Mouse (Mus musculus): ENCODE data around the gene Mlh3. TPM values are rescaled to one million over a fixed set of nuclear protein-coding genes. Genes with fewer than 3 reads are reported as not detected.
A peak's percentile ranks its signal among the peaks of the same experiment; 100 is the strongest.

The Mlh3 gene
- polyA plus RNA-seq, 1 experiment from 2014 or later, result 8.8 TPM

DNA sequence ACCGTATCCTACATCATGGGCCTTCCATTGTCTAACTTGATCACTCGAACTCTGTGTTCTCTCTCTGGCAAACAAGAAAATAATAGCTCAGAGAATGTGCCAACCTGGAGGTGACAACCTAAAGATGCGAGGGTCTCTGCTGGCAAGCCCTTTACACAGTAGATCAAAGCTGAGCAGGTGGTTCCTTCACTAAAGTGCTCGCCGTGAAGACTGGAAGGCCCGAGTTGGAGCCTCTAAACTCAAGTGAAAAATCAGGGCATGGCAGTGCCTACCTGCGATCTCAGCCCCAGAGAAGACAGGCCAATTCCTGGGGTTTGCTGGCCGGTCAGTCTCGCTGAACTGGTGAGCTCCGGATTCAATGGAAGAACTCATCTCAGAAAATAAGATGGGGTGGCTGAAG is 77.3 kb downstream of the Mlh3 start:
- Histone ChIP-seq H3K36me3 (no peaks in the 10 kb centered on the region), H3K9me3 (replicated peaks) (no peaks in the 10 kb centered on the region), H3K27me3 (ENCODE audit: low read depth, poor library complexity, severe bottlenecking) (peaks cover 20% of the 10 kb centered on the region; the same call in 1 of the 2 replicates), H3K4me3 (no peak overlapping the region), H3K4me1 (peaks cover 14% of the 10 kb centered on the region), H3K27ac (replicated peaks) (peak overlapping the region; percentile 64)
- 85% methylated on average over 10 of the region's 10 CpGs for WGBS
- no peak for DNase-seq (ENCODE audit: low spot score)

DNA sequence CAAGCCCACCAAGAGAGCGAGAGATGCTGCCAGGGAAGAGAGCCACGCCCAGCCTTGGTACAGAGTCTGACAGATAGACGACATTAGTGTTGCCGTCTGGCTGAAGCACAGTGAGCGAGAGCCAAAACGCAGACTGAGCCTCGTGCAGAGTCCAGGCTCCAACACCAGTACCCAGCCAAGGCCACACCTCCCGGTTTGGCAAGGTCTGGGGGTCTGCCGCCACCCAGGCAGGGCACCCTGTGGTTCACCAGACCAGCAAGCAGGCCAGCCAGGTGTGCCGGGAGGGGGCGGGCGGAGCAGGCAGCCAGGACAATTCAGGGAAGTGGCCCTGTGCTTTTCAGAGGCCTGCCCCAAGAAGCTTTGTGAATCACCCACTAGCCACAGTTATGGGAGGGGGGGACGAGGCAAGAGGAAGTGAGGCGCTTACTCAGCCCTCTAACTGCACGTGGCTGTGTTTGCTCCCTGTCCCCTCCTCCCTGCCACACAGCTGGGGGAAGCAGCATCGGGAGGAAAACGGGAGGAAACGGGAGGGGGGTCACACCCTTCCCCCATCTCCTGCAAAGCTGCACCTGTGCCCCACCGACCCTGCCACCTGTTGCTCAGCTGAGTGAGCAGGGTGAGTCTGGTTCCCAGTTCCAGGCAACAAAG is 77.8 kb downstream of the Mlh3 start:
- no peak overlapping the region for H3K4me3 ChIP-seq
- WGBS, result 30% methylated on average over 19 of the region's 19 CpGs
- peak overlapping the region; percentile 64 for H3K27ac ChIP-seq (replicated peaks)
- no peak for DNase-seq (ENCODE audit: low spot score)
- H3K9me3 ChIP-seq (replicated peaks), result no peaks in the 10 kb centered on the region
- peaks cover 10% of the 10 kb centered on the region for H3K4me1 ChIP-seq
- peaks cover 20% of the 10 kb centered on the region; the same call in 1 of the 2 replicates for H3K27me3 ChIP-seq (ENCODE audit: low read depth, poor library complexity, severe bottlenecking)
- no peaks in the 10 kb centered on the region for H3K36me3 ChIP-seq

DNA sequence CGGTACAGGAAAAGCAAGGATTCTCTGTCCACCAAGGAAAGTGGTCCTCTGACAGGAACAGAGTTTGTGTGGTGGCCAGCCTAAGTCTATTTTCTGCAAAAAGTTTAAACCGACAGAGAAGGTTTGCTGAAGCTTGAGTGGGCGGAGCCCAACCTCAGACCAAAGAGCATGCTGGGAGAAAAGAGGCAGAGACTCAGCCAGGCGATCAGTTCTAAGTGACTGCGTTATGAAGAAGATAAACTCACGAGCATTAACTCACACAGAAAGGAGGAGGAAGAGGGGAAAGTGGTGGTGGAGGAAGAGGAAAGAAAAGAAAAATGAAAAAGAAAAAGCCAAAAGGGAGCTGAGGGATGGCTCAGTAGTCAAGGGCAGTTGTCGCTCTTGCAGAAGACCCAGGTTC is 80.1 kb downstream of the Mlh3 start:
- Histone ChIP-seq H3K9me3 (replicated peaks) (no peaks in the 10 kb centered on the region), H3K4me1 (peaks cover 14% of the 10 kb centered on the region), H3K27ac (replicated peaks) (no peak overlapping the region), H3K4me3 (no peak overlapping the region), H3K36me3 (no peaks in the 10 kb centered on the region), H3K27me3 (ENCODE audit: low read depth, poor library complexity, severe bottlenecking) (peaks cover 14% of the 10 kb centered on the region; the same call in 1 of the 2 replicates)
- no peak for DNase-seq (ENCODE audit: low spot score)
- WGBS, result 85% methylated on average over 7 of the region's 7 CpGs

DNA sequence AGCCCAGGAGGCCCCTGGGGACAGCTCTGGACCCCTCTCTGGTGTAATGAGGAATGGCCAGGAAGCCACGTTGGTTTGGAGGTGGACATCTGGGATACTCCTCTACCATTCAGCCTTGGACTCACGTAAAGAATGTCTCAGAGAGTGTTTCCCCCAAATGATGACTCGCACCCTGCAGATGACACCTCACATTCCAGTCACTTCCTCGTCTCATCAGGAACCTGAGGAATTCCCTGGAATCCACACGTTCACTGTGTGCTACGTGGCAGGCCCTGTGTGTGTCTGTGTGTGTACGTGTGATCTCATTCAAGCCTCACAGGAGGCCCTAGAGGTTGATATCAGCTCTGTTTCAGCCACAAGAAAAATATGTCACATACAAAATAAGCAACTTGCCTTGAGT is 84.0 kb downstream of the Mlh3 start:
- H3K27ac ChIP-seq (replicated peaks), result no peak overlapping the region
- no peaks in the 10 kb centered on the region for H3K9me3 ChIP-seq (replicated peaks)
- peaks cover 26% of the 10 kb centered on the region for H3K27me3 ChIP-seq (ENCODE audit: low read depth, poor library complexity, severe bottlenecking)
- no peak for DNase-seq (ENCODE audit: low spot score)
- H3K36me3 ChIP-seq, result no peaks in the 10 kb centered on the region
- peaks cover 22% of the 10 kb centered on the region for H3K4me1 ChIP-seq
- 79% methylated on average over 7 of the region's 7 CpGs for WGBS
- H3K4me3 ChIP-seq, result no peak overlapping the region

DNA sequence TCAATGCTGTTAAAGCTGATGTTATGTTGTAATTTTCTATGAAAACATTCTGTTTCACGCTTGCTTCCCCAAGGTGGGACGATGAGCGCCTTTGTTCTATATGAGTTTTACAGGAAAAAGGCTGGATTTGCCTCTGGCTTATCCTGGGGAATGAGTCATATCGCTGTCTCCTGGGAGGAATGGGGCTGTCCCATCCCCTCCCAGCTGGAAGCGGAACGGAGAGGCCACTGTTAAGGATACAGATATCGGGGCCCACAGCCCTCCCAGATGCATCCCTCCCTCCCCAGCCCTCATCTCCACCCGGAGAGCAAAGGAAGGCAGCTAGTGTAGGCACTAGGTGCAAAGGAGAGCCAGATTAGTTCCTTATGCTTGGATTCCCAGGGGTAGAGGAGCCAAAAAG is 84.6 kb downstream of the Mlh3 start:
- Histone ChIP-seq H3K27me3 (ENCODE audit: low read depth, poor library complexity, severe bottlenecking) (peaks cover 32% of the 10 kb centered on the region), H3K9me3 (replicated peaks) (no peaks in the 10 kb centered on the region)
- 66% methylated on average over 8 of the region's 8 CpGs for WGBS

More for the DNA sequence above, 84.6 kb downstream of the Mlh3 start:
- H3K4me3 ChIP-seq, result no peak overlapping the region
- no peak overlapping the region for H3K27ac ChIP-seq (replicated peaks)
- H3K4me1 ChIP-seq, result peaks cover 26% of the 10 kb centered on the region
- no peak for DNase-seq (ENCODE audit: low spot score)
- no peaks in the 10 kb centered on the region for H3K36me3 ChIP-seq

Small RNAs within 50 kb of the gene (microRNA-seq; reads per million reads assigned to microRNA genes)
- gene Mir6938, result not detected

Other genes with a start within 250 kb of the Mlh3 start
- gene Prox2, start 159.8 kb downstream of the Mlh3 start, polyA plus RNA-seq (2016; fragmentation: Nextera tagmentation; extraction: Ambion mirVana), result 2.3 and 3.5 TPM in 2 replicates
- gene Dlst, start 159.8 kb downstream of the Mlh3 start, polyA plus RNA-seq (2016; fragmentation: Nextera tagmentation; extraction: Ambion mirVana), result 110 and 111 TPM in 2 replicates
- gene Rps6kl1, start 119.3 kb downstream of the Mlh3 start, polyA plus RNA-seq (2016; fragmentation: Nextera tagmentation; extraction: Ambion mirVana), result 1.7 and 2.6 TPM in 2 replicates
- gene Pgf, start 92.8 kb downstream of the Mlh3 start, polyA plus RNA-seq (2016; fragmentation: Nextera tagmentation; extraction: Ambion mirVana), result 2.9 and 3.9 TPM in 2 replicates
- gene Eif2b2, start 51.1 kb downstream of the Mlh3 start, polyA plus RNA-seq (2016; fragmentation: Nextera tagmentation; extraction: Ambion mirVana), result 120 and 121 TPM in 2 replicates
- gene Acyp1, start 17.8 kb upstream of the Mlh3 start, polyA plus RNA-seq (2016; fragmentation: Nextera tagmentation; extraction: Ambion mirVana), result 60.3 and 61.4 TPM in 2 replicates
- gene Zc2hc1c, start 18.0 kb upstream of the Mlh3 start, polyA plus RNA-seq (2016; fragmentation: Nextera tagmentation; extraction: Ambion mirVana), result 1.2 and 1.5 TPM in 2 replicates
- gene Nek9, start 68.8 kb upstream of the Mlh3 start, polyA plus RNA-seq (2016; fragmentation: Nextera tagmentation; extraction: Ambion mirVana), result 20.6 and 21.5 TPM in 2 replicates
- gene Tmed10, start 104.2 kb upstream of the Mlh3 start, polyA plus RNA-seq (2016; fragmentation: Nextera tagmentation; extraction: Ambion mirVana), result 258 and 269 TPM in 2 replicates
- 0.54 and 1.1 TPM in 2 replicates for gene Fos, start 203.3 kb upstream of the Mlh3 start, polyA plus RNA-seq (2016; fragmentation: Nextera tagmentation; extraction: Ambion mirVana)